Mouse (Mus musculus): ENCODE results near the gene Ganc. TPM values are rescaled to one million over a fixed set of nuclear protein-coding genes. Genes with fewer than 3 reads are reported as not detected.

The Ganc gene
- polyA plus RNA-seq, 1 experiment from 2014 or later: 6.7 TPM

GRCm38 (mm10) chr2:120463328-120463727 is 59.6 kb downstream of the Ganc start:
- DNase-seq (ENCODE audit: low spot score) (no peak), ATAC-seq (replicated peaks; ENCODE audit: low FRiP score) (no peak)
- H3K4me2 ChIP-seq (ENCODE audit: low read depth, low read length, severe bottlenecking): no peak overlapping the region
- no peaks in the 10 kb centered on the region for H3K9me3 ChIP-seq (ENCODE audit: control insufficient read depth, low read length)
- no peaks in the 10 kb centered on the region for H3K27me3 ChIP-seq (ENCODE audit: control insufficient read depth, insufficient read depth, low read length)
- H3K36me3 ChIP-seq (ENCODE audit: control insufficient read depth, insufficient read depth, low read length): no peaks in the 10 kb centered on the region
- no peaks in the 10 kb centered on the region for H3K4me1 ChIP-seq (replicated peaks; ENCODE audit: control insufficient read depth, insufficient read depth, low read length)
- 92% methylated on average over 7 of the region's 7 CpGs for WGBS
- H3K27ac ChIP-seq (ENCODE audit: low read depth, low read length): no peak overlapping the region
- H3K4me3 ChIP-seq (ENCODE audit: low read depth, low read length): no peak overlapping the region
- H3K9ac ChIP-seq (ENCODE audit: low read length): no peak overlapping the region

DNA sequence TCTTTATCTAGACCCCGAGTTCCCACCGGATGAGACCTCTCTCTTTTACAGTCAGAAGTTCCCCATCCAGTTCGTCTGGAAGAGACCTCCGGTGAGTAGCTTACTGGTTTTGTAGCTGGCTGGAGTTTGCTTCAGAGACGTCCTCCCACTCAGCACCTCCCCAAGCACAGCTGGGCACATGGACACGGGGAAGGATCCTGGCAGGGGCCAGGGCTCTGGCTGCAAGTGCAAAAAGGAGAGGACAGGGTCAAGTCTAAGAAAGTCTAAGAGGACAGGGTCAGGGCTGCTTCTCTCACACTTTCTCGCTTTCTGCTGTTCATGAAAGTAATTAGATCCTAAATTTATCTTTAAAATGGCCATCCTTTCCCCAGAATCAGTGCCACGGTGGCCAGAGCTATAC is 60.4 kb downstream of the Ganc start:
- whole genome bisulfite sequencing: 84% methylated on average over 8 of the region's 8 CpGs
- no peak for DNase-seq (ENCODE audit: low spot score)

DNA sequence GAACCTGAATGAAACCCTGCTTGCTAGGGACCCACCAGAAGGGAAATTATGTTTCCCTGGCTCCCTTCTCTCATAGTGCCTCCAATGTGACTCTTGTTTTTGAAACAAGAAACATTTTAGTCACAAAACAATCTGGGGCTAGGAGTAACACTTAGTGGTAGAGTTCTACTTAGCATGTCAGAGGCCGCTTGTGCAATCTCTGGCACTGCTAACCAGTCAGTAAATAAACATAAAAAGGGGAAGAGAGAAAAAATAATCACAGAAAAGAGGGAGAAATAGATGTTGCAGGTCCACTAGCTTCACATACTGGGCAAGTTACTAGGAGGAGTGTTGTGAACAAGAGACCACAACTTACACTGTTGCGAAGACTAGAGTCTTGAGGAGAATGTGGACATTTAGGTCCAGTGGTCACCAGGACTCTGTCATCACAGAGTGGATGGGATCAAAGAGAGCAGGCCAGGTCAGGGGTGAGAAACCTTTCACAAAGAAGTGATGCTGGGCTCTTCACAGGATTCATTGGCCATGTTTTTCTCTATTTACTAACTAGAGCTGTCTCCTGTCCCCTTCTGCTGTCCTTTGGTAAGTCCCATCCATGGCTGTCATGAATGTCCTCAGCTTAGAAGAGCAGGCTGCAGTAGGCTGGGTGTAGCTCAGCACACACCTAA is 61.2 kb downstream of the Ganc start:
- DNase-seq (ENCODE audit: low spot score) (no peak), ATAC-seq (replicated peaks; ENCODE audit: low FRiP score) (no peak)
- 94% methylated on average over 2 of the region's 2 CpGs for WGBS
- H3K4me1 ChIP-seq (replicated peaks; ENCODE audit: control insufficient read depth, insufficient read depth, low read length): no peaks in the 10 kb centered on the region
- no peak overlapping the region for H3K27ac ChIP-seq (ENCODE audit: low read depth, low read length)
- no peaks in the 10 kb centered on the region for H3K9me3 ChIP-seq (ENCODE audit: control insufficient read depth, low read length)
- H3K9ac ChIP-seq (ENCODE audit: low read length): no peak overlapping the region
- H3K27me3 ChIP-seq (ENCODE audit: control insufficient read depth, insufficient read depth, low read length): no peaks in the 10 kb centered on the region
- H3K4me2 ChIP-seq (ENCODE audit: low read depth, low read length, severe bottlenecking): no peak overlapping the region
- H3K4me3 ChIP-seq (ENCODE audit: low read depth, low read length): no peak overlapping the region
- no peaks in the 10 kb centered on the region for H3K36me3 ChIP-seq (ENCODE audit: control insufficient read depth, insufficient read depth, low read length)

More for the DNA sequence above, 60.4 kb downstream of the Ganc start:
- Histone ChIP-seq H3K4me1 (replicated peaks; ENCODE audit: control insufficient read depth, insufficient read depth, low read length) (no peaks in the 10 kb centered on the region), H3K9me3 (ENCODE audit: control insufficient read depth, low read length) (no peaks in the 10 kb centered on the region), H3K4me2 (ENCODE audit: low read depth, low read length, severe bottlenecking) (no peak overlapping the region), H3K36me3 (ENCODE audit: control insufficient read depth, insufficient read depth, low read length) (no peaks in the 10 kb centered on the region), H3K9ac (ENCODE audit: low read length) (no peak overlapping the region), H3K27ac (ENCODE audit: low read depth, low read length) (no peak overlapping the region), H3K4me3 (ENCODE audit: low read depth, low read length) (no peak overlapping the region), H3K27me3 (ENCODE audit: control insufficient read depth, insufficient read depth, low read length) (no peaks in the 10 kb centered on the region)
- no peak for ATAC-seq (replicated peaks; ENCODE audit: low FRiP score)

DNA sequence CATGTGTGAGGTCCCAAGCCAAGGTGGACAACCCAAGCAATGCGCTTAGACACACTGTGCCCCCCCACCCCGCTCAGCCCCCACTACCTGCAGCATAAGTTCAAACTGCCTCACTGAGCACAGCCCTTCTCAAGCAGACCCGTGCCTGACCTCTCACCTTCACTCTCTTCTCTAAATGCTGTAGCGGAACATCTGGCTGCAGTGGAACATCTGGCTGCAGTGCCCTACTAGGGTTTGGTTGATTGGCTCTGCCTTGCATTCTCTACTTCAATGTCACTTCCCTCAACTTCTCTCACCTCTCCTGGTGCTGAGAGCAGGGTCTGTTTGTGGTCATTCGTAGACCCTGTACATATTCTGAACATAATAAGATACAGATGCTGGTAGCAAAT is 61.7 kb downstream of the Ganc start:
- Histone ChIP-seq H3K9me3 (ENCODE audit: control insufficient read depth, low read length) (no peaks in the 10 kb centered on the region), H3K9ac (ENCODE audit: low read length) (no peak overlapping the region), H3K4me2 (ENCODE audit: low read depth, low read length, severe bottlenecking) (no peak overlapping the region), H3K4me1 (replicated peaks; ENCODE audit: control insufficient read depth, insufficient read depth, low read length) (no peaks in the 10 kb centered on the region), H3K36me3 (ENCODE audit: control insufficient read depth, insufficient read depth, low read length) (no peaks in the 10 kb centered on the region), H3K27ac (ENCODE audit: low read depth, low read length) (no peak overlapping the region), H3K4me3 (ENCODE audit: low read depth, low read length) (no peak overlapping the region), H3K27me3 (ENCODE audit: control insufficient read depth, insufficient read depth, low read length) (no peaks in the 10 kb centered on the region)
- ATAC-seq (replicated peaks; ENCODE audit: low FRiP score) (no peak), DNase-seq (ENCODE audit: low spot score) (no peak)
- 89% methylated on average over 5 of the region's 5 CpGs for WGBS

GRCm38 (mm10) chr2:120468011-120468410 is 64.3 kb downstream of the Ganc start:
- no peak for DNase-seq (ENCODE audit: low spot score)
- Histone ChIP-seq H3K4me2 (ENCODE audit: low read depth, low read length, severe bottlenecking) (no peak overlapping the region), H3K4me1 (replicated peaks; ENCODE audit: control insufficient read depth, insufficient read depth, low read length) (no peaks in the 10 kb centered on the region)

DNA sequence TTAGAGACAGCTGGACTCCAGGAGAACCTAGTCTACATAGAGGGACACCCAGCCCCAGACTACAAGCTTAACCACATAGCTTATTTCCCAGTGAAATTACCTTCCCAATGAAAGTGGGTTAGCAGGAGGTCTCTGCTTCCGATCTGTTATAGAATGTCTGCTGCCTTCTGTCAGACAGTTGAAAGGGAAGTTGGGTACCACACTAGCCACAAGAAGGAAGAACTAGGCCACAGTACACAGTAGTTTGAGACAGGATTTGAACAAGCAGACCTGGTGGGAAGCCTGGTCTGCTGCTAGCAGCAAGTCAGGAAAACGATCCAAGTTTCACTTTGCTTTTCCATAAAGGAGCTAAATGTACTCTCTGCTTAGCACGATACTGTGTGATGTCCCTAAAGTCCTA is 65.5 kb downstream of the Ganc start:
- 88% methylated on average over 3 of the region's 3 CpGs for WGBS

More at GRCm38 (mm10) chr2:120468011-120468410, 64.3 kb downstream of the Ganc start:
- ATAC-seq (replicated peaks; ENCODE audit: low FRiP score): no peak
- H3K36me3 ChIP-seq (ENCODE audit: control insufficient read depth, insufficient read depth, low read length): no peaks in the 10 kb centered on the region
- no peak overlapping the region for H3K9ac ChIP-seq (ENCODE audit: low read length)
- H3K27ac ChIP-seq (ENCODE audit: low read depth, low read length): no peak overlapping the region
- no peaks in the 10 kb centered on the region for H3K27me3 ChIP-seq (ENCODE audit: control insufficient read depth, insufficient read depth, low read length)
- H3K4me3 ChIP-seq (ENCODE audit: low read depth, low read length): no peak overlapping the region
- no peaks in the 10 kb centered on the region for H3K9me3 ChIP-seq (ENCODE audit: control insufficient read depth, low read length)

GRCm38 (mm10) chr2:120469715-120470114 is 66.0 kb downstream of the Ganc start:
- WGBS: 95% methylated on average over 10 of the region's 10 CpGs
- H3K4me3 ChIP-seq (ENCODE audit: low read depth, low read length): no peak overlapping the region
- DNase-seq (ENCODE audit: low spot score): no peak
- H3K9ac ChIP-seq (ENCODE audit: low read length): no peak overlapping the region
- no peaks in the 10 kb centered on the region for H3K9me3 ChIP-seq (ENCODE audit: control insufficient read depth, low read length)
- no peak for ATAC-seq (replicated peaks; ENCODE audit: low FRiP score)
- no peaks in the 10 kb centered on the region for H3K4me1 ChIP-seq (replicated peaks; ENCODE audit: control insufficient read depth, insufficient read depth, low read length)
- no peaks in the 10 kb centered on the region for H3K36me3 ChIP-seq (ENCODE audit: control insufficient read depth, insufficient read depth, low read length)
- H3K27me3 ChIP-seq (ENCODE audit: control insufficient read depth, insufficient read depth, low read length): no peaks in the 10 kb centered on the region
- H3K27ac ChIP-seq (ENCODE audit: low read depth, low read length): no peak overlapping the region
- H3K4me2 ChIP-seq (ENCODE audit: low read depth, low read length, severe bottlenecking): no peak overlapping the region

More for the DNA sequence above, 65.5 kb downstream of the Ganc start:
- Histone ChIP-seq H3K36me3 (ENCODE audit: control insufficient read depth, insufficient read depth, low read length) (no peaks in the 10 kb centered on the region), H3K9ac (ENCODE audit: low read length) (no peak overlapping the region), H3K4me3 (ENCODE audit: low read depth, low read length) (no peak overlapping the region), H3K4me2 (ENCODE audit: low read depth, low read length, severe bottlenecking) (no peak overlapping the region), H3K27ac (ENCODE audit: low read depth, low read length) (no peak overlapping the region), H3K9me3 (ENCODE audit: control insufficient read depth, low read length) (no peaks in the 10 kb centered on the region), H3K27me3 (ENCODE audit: control insufficient read depth, insufficient read depth, low read length) (no peaks in the 10 kb centered on the region), H3K4me1 (replicated peaks; ENCODE audit: control insufficient read depth, insufficient read depth, low read length) (no peaks in the 10 kb centered on the region)
- DNase-seq (ENCODE audit: low spot score): no peak
- no peak for ATAC-seq (replicated peaks; ENCODE audit: low FRiP score)

DNA sequence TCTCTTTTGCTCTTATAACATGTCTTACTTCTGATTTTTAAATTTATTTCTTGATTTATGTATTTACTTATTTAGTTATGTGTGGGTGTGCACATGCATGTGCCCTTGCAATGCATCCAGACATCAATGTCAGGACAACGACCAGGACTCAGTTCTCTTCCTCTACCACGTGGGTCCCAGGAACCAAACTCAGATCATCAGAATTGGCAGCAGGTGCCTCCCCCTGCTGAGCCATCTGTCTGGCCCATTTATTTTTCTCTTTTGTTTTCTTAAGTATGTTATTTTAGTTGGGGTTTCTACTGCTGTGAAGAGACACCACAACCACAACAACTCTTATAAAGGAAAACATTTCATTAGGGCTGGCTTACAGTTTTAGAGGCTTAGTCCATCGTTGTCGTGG is 67.2 kb downstream of the Ganc start:
- H3K4me1 ChIP-seq (replicated peaks; ENCODE audit: control insufficient read depth, insufficient read depth, low read length): no peaks in the 10 kb centered on the region
- DNase-seq (ENCODE audit: low spot score) (no peak), ATAC-seq (replicated peaks; ENCODE audit: low FRiP score) (no peak)
- H3K9me3 ChIP-seq (ENCODE audit: control insufficient read depth, low read length): no peaks in the 10 kb centered on the region
- H3K4me3 ChIP-seq (ENCODE audit: low read depth, low read length): no peak overlapping the region
- WGBS: 70% methylated on average over 4 of the region's 4 CpGs
- H3K27ac ChIP-seq (ENCODE audit: low read depth, low read length): no peak overlapping the region
- H3K4me2 ChIP-seq (ENCODE audit: low read depth, low read length, severe bottlenecking): no peak overlapping the region
- H3K36me3 ChIP-seq (ENCODE audit: control insufficient read depth, insufficient read depth, low read length): no peaks in the 10 kb centered on the region
- H3K27me3 ChIP-seq (ENCODE audit: control insufficient read depth, insufficient read depth, low read length): no peaks in the 10 kb centered on the region
- H3K9ac ChIP-seq (ENCODE audit: low read length): no peak overlapping the region

Measured in forebrain, embryonic 11.5 days (tissue).